Mouse (Mus musculus): ENCODE data around the gene Rhox2f.
"Not testable (repeated sequence)": the region's sequence is repeated elsewhere in the genome, so short reads cannot be mapped to it uniquely, and the experiment has no call there.

The Rhox2f gene

DNA sequence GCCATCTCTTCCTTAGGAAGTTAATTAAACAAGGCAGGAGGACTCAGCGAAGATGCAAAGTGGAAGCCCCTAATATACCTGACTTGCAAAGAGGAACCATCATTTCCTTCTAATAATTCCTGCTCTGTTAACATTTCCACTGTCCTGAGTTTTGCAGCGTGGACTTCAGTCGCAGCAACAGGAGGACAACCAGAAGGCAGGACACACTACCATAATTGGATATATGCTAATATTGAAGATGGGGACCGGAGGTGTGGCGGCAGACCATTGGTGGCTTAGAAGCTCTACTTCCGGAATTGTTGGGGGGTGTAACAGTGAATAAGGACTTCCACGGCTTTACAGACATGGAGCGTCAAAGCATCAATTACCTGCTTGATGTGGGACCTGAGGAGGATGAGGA is at the start of gene Rhox2f:
Gene Rhox2f, plus strand, starts transcription at position 301 of the 400 bp plus-strand sequence.
- DNase-seq (ENCODE audit: low read depth, low spot score), result not testable (repeated sequence)

DNA sequence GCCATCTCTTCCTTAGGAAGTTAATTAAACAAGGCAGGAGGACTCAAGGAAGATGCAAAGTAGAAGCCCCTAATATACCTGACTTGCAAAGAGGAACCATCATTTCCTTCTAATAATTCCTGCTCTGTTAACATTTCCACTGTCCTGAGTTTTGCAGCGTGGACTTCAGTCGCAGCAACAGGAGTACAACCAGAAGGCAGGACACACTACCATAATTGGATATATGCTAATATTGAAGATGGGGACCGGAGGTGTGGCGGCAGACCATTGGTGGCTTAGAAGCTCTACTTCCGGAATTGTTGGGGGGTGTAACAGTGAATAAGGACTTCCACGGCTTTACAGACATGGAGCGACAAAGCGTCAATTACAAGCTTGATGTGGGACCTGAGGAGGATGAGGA is 41.1 kb upstream of the Rhox2f start, which contains the start of gene Rhox2e:
Gene Rhox2e, plus strand, starts transcription at position 301 of the 400 bp plus-strand sequence.
- not testable (repeated sequence) for DNase-seq (ENCODE audit: low read depth, low spot score)

DNA sequence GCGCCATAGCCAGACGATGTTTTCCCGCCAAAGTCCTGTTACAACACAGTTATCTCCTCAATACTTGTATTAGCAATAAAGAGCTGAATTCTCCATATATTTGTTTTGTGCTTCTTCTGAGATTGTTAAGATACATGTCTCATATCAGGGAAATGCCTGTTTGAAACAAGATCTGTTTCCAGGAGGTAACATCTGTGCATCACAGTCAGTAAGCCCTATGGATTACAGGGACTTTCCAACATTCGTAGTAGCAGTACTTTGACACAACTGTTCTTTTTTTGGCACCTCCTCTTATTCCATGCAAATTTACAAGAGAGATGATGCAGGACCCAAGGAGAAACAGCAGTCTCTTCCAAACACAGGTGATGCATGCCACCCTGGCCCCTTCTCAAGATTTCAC is 29.5 kb upstream of the Rhox2f start, which contains the start of gene Rhox3e:
Gene Rhox3e, plus strand, starts transcription at position 301 of the 400 bp plus-strand sequence.
- not testable (repeated sequence) for DNase-seq (ENCODE audit: low read depth, low spot score)

GRCm38 (mm10) chrX:37557112-37557511 is 14.1 kb upstream of the Rhox2f start, which contains the start of gene Rhox4e:
Rhox4e (plus strand) TSS chrX:37557412.
- not testable (repeated sequence) for DNase-seq (ENCODE audit: low read depth, low spot score)

GRCm38 (mm10) chrX:37572638-37573037 is 1.4 kb downstream of the Rhox2f start:
- not testable (repeated sequence) for DNase-seq (ENCODE audit: low read depth, low spot score)

GRCm38 (mm10) chrX:37580692-37581091 is 9.5 kb downstream of the Rhox2f start, which contains the start of gene Rhox3f:
Rhox3f (plus strand) TSS chrX:37580992.
- not testable (repeated sequence) for DNase-seq (ENCODE audit: low read depth, low spot score)

DNA sequence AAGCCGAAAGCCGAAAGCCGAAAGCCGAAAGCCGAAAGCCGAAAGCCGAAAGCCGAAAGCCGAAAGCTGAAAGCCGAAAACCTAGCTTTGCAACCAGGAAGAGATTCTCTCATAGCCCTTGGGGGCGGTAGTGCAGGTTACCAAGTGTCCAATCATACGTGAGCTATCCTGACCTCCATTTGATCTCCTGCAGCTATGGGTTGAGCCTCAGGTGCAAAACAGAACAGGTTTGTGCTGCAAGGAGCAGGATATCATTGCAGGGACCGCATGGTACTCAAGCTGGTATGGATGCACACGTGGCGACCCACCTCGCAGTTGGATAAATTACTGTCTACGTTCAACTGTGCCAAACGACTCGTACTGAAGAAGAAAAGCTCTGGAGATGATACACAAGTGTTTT is 36.4 kb downstream of the Rhox2f start, which contains the start of gene Rhox4f:
Gene Rhox4f, minus strand, starts transcription at position 101 of the 400 bp plus-strand sequence.
- not testable (repeated sequence) for DNase-seq (ENCODE audit: low read depth, low spot score)
